Mouse (Mus musculus) cerebellum, adult 11-12 months (tissue): Measurements from ENCODE around the gene Tomm7.
"Not testable (repeated sequence)": the region's sequence is repeated elsewhere in the genome, so short reads cannot be mapped to it uniquely, and the experiment has no call there.

Experiments
- DNase-seq: peaks from one replicate; pipeline ENCODE4 v3.0.0; 2022

The Tomm7 gene

GRCm38 (mm10) chr5:23851160-23851555 is 7.2 kb upstream of the Tomm7 start:
- DNase-seq: not testable (repeated sequence)

- DNase-seq: peak; percentile 85
Measured at GRCm38 (mm10) chr5:23850345-23851159, 6.6 kb upstream of the Tomm7 start.

- no peak for DNase-seq
Measured at GRCm38 (mm10) chr5:23845141-23845540, 1.2 kb upstream of the Tomm7 start.

- DNase-seq: no peak
Measured at GRCm38 (mm10) chr5:23844531-23844841, 525 bp upstream of the Tomm7 start.

- DNase-seq: no peak
Measured at GRCm38 (mm10) chr5:23838158-23838557, 5.8 kb downstream of the Tomm7 start.

GRCm38 (mm10) chr5:23835691-23836090 is 8.3 kb downstream of the Tomm7 start:
- not testable (repeated sequence) for DNase-seq

GRCm38 (mm10) chr5:23830897-23831752 is 12.8 kb downstream of the Tomm7 start:
- DNase-seq: no peak

- no peak for DNase-seq
Measured at GRCm38 (mm10) chr5:23826321-23827004, 17.5 kb downstream of the Tomm7 start.

- no peak for DNase-seq
Measured at GRCm38 (mm10) chr5:23824171-23824733, 19.7 kb downstream of the Tomm7 start.

GRCm38 (mm10) chr5:23822306-23822705 is 21.7 kb downstream of the Tomm7 start:
- DNase-seq: no peak

- no peak for DNase-seq
Measured at GRCm38 (mm10) chr5:23816681-23817080, 27.3 kb downstream of the Tomm7 start.

- no peak for DNase-seq
Measured at GRCm38 (mm10) chr5:23814841-23815240, 29.1 kb downstream of the Tomm7 start.

- DNase-seq: no peak
Measured at GRCm38 (mm10) chr5:23792726-23793125, 51.2 kb downstream of the Tomm7 start.

GRCm38 (mm10) chr5:23789078-23789612 is 54.8 kb downstream of the Tomm7 start:
- DNase-seq: no peak
